Mouse (Mus musculus) bone marrow macrophage, adult 2 months (primary cell): ENCODE measurements around the gene Nell1.

Experiments used
- CTCF ChIP-seq: IDR thresholded peaks from 2 replicates; pipeline ENCODE4 v1.5.1; 2012; ENCODE audit warnings: low read depth, mild to moderate bottlenecking, low read length, moderate library complexity
- POLR2A ChIP-seq: IDR thresholded peaks from 2 replicates; pipeline ENCODE4 v1.6.1; 2012; ENCODE audit warnings: mild to moderate bottlenecking, low read depth, low read length, borderline replicate concordance

GRCm38 (mm10) chr7:50773516-50773915 is 798.9 kb downstream of the Nell1 start:
- TF ChIP-seq POLR2A (no peak), CTCF (no peak)
